Mouse (Mus musculus): Measurements from ENCODE around the gene Bbs9.

Bbs9 gene

GRCm38 (mm10) chr9:22788423-22788822, 312.9 kb downstream of the Bbs9 start:
- CTCF ChIA-PET = no interaction called here

GRCm38 (mm10) chr9:22788850-22789249, 313.3 kb downstream of the Bbs9 start:
- ChIA-PET POLR2A (interaction anchor here in 1 of 4 experiments (0.5 kb wide), 2 partner anchors 22 to 80 kb away, joined by 3 to 9 read pairs; no protein-coding TSS in a partner anchor), CTCF (no interaction called here)

More at GRCm38 (mm10) chr9:22788423-22788822, 312.9 kb downstream of the Bbs9 start:
- POLR2A ChIA-PET = interaction anchor here in 2 of 4 experiments (0.5 to 0.6 kb wide), 2 partner anchors 40 to 80 kb away, joined by 3 to 9 read pairs; no protein-coding TSS in a partner anchor

GRCm38 (mm10) chr9:22789380-22790168, 314.1 kb downstream of the Bbs9 start:
- ChIA-PET POLR2A (interaction anchor here in 1 of 4 experiments (0.5 kb wide), 1 partner anchor 23 kb away, joined by 3 read pairs; no protein-coding TSS in a partner anchor), CTCF (no interaction called here)

- POLR2A ChIA-PET = no interaction called here
- CTCF ChIA-PET = no interaction called here
These were observed 315.7 kb downstream of the Bbs9 start for GRCm38 (mm10) chr9:22791208-22791607.

- ChIA-PET CTCF (no interaction called here), POLR2A (no interaction called here)
These were observed 316.2 kb downstream of the Bbs9 start for GRCm38 (mm10) chr9:22791750-22792149.

GRCm38 (mm10) chr9:22793698-22794097, 318.2 kb downstream of the Bbs9 start:
- ChIA-PET POLR2A (no interaction called here), CTCF (no interaction called here)

- POLR2A ChIA-PET = no interaction called here
These were observed 325.2 kb downstream of the Bbs9 start for GRCm38 (mm10) chr9:22800675-22801074.

GRCm38 (mm10) chr9:22805981-22806380, 330.5 kb downstream of the Bbs9 start:
- CTCF ChIA-PET = no interaction called here
- POLR2A ChIA-PET = no interaction called here

More at GRCm38 (mm10) chr9:22800675-22801074, 325.2 kb downstream of the Bbs9 start:
- CTCF ChIA-PET = no interaction called here

- CTCF ChIA-PET = no interaction called here
- POLR2A ChIA-PET = no interaction called here
These were observed 331.0 kb downstream of the Bbs9 start for GRCm38 (mm10) chr9:22806494-22806893.

- ChIA-PET POLR2A (no interaction called here), CTCF (no interaction called here)
These were observed 332.2 kb downstream of the Bbs9 start for GRCm38 (mm10) chr9:22807693-22808092.

- CTCF ChIA-PET = no interaction called here
- POLR2A ChIA-PET = no interaction called here
These were observed 334.2 kb downstream of the Bbs9 start for GRCm38 (mm10) chr9:22809621-22810126.

- POLR2A ChIA-PET = no interaction called here
- CTCF ChIA-PET = no interaction called here
These were observed 334.9 kb downstream of the Bbs9 start for GRCm38 (mm10) chr9:22810454-22810853.

- POLR2A ChIA-PET = interaction anchor here in 1 of 4 experiments (0.6 kb wide), 1 partner anchor 589 kb away, joined by 3 read pairs; no protein-coding TSS in a partner anchor
These were observed 336.4 kb downstream of the Bbs9 start for GRCm38 (mm10) chr9:22811931-22812330.

GRCm38 (mm10) chr9:22814407-22815092, 339.0 kb downstream of the Bbs9 start:
- ChIA-PET POLR2A (interaction anchor here in 2 of 4 experiments (0.6 to 1.1 kb wide), 2 partner anchors 24 to 82 kb away, joined by 3 to 6 read pairs; no protein-coding TSS in a partner anchor), CTCF (no interaction called here)

More at GRCm38 (mm10) chr9:22811931-22812330, 336.4 kb downstream of the Bbs9 start:
- CTCF ChIA-PET = no interaction called here

GRCm38 (mm10) chr9:22815093-22815458, 339.6 kb downstream of the Bbs9 start:
- POLR2A ChIA-PET = no interaction called here
- CTCF ChIA-PET = no interaction called here

- CTCF ChIA-PET = no interaction called here
- POLR2A ChIA-PET = no interaction called here
These were observed 344.0 kb downstream of the Bbs9 start for GRCm38 (mm10) chr9:22819539-22819938.

GRCm38 (mm10) chr9:22820646-22821185, 345.2 kb downstream of the Bbs9 start:
- ChIA-PET POLR2A (no interaction called here), CTCF (no interaction called here)

GRCm38 (mm10) chr9:22822770-22823169, 347.3 kb downstream of the Bbs9 start:
- POLR2A ChIA-PET = no interaction called here
- CTCF ChIA-PET = interaction anchor here in 1 of 4 experiments (0.5 kb wide), 1 partner anchor 171 kb away, joined by 4 read pairs; no protein-coding TSS in a partner anchor

- CTCF ChIA-PET = interaction anchor here in 1 of 4 experiments (0.6 kb wide), 1 partner anchor 56 kb away, joined by 3 read pairs; no protein-coding TSS in a partner anchor
- POLR2A ChIA-PET = no interaction called here
These were observed 348.3 kb downstream of the Bbs9 start for GRCm38 (mm10) chr9:22823856-22824255.

GRCm38 (mm10) chr9:22824910-22825309, 349.4 kb downstream of the Bbs9 start:
- ChIA-PET POLR2A (interaction anchor here in 1 of 4 experiments (0.6 kb wide), 1 partner anchor 229 kb away, joined by 3 read pairs; no protein-coding TSS in a partner anchor), CTCF (no interaction called here)

Measured in embryonic stem cell, embryonic (primary cell).